Mouse (Mus musculus) urinary bladder, postnatal 36 days (tissue): ENCODE data around the gene Tmem63c.

ENCODE experiments used
- DNase-seq, 2 experiments: peaks; one replicate each; pipeline ENCODE4 v3.0.0; 2022; ENCODE audit warnings: low spot score in 2 of 2, mixed read lengths in 1 of 2

Gene Tmem63c

DNA sequence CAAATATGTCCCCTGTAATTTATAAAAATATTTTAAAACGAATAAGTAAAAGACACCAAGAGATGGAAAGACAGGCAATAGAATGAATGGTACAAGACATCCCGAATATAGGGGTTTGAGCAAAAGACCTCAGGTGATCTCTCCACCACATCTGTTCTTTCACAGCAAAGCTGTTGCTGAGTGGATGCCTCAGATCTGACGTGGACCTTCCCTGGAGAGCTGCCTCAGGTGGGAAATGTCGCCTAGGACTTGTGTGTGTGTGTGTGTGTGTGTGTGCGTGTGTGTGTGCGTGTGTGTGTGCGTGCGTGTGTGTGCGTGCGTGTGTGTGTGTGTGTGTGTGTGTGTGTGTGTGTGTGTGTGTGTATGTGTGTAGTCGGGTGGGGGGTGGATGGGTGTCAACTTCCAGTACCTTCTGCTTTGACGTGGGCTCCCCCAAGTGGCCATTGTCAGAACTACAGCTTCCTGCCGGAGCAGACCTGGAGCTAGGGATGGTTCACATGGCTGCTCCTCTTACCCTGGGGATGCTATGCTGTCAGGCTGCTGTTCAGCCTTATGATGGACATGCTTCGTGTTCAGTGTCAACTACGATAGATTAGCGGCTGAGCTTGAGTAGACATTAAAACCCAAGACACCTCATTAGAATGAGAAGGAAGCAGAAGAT, 31.7 kb downstream of the Tmem63c start:
- peak; percentile 72 to 76 for DNase-seq

DNA sequence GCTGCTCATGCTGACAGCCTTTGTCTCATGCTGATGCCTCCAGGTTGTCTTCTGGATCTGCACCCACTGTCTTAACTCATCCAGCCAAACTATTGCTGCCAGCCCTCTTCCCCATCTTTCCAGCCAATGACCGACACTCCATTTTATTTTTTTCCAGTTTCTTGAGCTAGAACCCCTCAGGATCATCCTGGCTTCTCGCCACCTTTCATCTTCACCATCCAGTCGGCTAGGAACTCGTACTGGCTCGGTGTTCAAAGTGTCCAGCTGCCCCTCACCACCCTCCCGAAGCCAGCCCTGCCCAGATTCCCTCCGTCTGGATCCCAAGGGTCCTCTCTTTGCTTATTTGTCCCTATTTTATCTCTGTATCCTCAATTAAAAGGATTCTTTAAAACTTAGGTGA, 33.7 kb downstream of the Tmem63c start:
- no peak for DNase-seq

DNA sequence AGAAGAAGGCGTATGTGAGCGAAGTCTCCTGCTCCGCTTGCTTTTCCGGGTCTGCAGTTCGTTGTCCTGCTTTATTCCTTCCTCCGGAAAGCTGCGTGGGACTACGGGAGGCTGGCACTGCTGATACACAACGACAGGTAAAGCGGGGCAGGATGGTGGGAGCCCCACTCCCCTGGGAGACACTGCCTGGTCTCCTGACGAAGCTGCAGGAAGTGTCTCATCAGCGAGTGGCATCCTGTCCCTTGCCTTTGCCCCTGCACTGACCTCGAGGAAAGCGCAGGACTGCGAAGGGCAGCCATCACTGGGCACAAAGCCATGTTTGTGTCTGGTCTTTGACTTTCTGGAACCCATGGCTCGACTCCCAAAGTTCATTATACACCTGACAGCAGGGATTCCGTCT, 35.9 kb downstream of the Tmem63c start:
- no peak for DNase-seq

DNA sequence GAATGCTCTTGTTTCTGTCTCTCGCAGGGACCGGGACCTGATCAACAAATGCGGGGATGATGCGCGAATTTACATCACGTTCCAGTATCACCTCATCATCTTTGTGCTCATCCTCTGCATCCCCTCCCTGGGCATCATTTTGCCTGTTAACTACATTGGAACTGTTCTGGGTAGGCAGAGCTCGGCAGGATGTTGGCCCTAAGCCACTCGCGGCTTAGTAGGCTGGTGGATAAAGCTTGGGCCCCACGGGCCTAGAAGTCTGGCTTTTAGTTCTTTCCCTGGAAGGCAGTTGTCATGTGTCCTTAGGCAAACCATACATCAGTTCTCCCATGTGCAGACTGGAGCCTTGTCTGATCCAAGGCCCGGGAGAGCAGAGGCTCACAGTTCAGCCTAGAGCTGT, 44.3 kb downstream of the Tmem63c start:
- no peak for DNase-seq

DNA sequence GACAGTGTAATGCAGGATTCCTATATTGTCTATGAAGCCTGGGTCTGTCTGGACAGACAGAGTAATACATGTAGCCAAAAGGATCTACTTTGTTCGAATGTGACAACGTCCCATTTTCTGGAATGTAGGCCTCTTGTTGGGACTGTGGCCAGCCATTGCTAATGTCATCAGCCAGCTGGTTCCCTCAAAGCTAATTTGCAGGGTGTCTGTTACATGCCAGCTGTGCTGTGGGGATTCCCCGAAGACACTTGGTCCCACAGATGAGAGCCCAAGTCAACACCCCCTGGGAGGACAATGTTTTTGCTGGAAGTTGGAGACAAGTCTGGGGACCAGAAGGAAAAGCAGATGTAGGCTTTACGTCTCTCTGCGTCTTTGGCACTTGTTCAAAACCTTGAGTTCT, 45.3 kb downstream of the Tmem63c start:
- DNase-seq = no peak

DNA sequence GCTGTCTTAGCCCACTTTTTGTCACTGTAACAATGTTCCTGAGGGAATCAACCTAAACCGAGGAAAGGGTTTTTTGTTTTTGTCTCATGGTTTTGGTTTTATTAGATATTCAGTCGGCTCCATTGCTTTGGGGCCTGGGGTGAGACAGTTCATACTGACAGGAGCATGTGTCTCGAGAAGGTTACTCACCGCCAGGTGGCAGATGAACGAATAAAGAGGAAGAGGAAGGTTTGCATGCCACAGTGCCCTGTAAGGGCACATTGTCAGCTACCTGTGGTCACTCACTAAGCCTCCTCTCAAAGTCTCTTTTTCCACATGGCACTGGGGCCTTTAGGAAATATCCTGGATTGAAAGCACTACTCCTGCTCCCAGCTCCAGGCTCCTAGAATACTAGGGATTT, 49.4 kb downstream of the Tmem63c start:
- DNase-seq = no peak

DNA sequence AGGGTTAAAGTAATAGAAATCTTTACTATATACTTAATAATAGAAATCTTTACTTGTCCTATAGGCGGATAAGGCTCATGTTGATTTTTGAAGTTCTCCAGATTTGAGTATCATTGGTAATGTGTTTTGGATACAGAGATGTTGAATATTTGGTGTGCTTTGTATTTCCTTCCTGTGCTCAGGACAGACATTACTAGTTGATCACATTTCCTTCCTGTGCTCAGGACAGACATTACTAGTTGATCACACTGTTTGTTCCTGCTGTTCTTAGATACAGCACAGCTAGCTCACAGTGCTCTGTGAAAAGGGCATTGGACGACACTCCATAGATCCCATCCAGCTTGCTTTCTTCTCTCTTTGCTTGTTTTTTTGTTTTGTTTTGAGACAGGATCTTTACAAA, 55.5 kb downstream of the Tmem63c start:
- no peak for DNase-seq

DNA sequence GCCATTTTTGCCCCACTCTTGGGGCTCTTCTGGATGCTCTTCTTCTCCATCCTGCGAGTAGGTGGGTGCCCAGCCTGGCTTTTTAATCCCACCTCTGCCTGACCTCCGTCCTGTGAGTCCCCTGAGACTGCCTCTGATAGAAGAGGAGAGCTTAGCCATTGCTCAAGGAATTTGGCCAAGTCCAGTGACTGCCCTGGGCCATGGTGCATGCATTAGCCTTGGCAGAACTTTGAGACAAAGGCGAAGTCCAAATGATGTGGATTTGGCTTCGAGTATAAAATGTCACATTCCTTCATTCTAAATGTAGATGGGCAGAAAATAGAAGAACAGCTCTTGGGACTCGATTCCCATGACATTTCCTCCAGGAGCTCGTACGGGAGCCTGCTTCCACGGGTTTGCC, 61.7 kb downstream of the Tmem63c start:
- no peak for DNase-seq

DNA sequence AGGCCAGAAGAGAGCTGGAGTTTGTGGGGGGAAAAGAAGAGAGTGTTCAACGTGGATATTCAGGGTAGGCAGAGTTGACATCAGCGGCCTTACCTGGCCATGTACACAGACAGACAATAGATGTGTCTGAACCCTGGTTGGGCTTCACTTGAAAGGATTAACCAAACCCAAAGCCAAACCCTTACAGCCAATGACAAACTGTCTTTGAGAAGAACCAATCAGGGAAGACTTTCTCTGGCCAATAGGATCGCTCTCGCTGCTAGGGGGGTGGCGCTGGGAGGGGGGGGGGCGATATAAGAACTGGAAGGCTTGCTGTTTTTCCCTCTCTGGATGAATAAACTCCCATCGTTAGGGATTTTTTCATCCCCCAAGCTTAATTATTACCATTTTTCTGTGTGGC, 66.1 kb downstream of the Tmem63c start:
- no peak for DNase-seq

DNA sequence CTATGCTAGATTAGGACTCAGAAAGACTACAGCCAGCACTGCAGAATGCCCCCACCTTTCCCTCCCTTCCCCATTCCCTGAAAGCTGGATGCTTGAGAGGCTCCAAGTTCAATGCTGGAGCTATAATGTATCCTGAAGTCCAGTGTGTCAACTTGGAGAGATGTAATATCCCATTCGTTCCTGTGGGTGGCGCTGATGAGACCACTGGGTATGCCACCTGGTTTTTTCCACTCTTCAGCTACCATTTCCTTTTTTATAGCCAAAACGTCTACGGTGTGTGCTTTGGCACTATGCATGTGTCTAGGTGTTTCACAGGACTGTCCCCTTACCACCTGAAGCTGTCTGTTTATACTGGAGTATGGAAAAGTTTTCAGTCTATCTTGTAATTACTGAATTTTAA, 67.2 kb downstream of the Tmem63c start:
- DNase-seq = no peak

DNA sequence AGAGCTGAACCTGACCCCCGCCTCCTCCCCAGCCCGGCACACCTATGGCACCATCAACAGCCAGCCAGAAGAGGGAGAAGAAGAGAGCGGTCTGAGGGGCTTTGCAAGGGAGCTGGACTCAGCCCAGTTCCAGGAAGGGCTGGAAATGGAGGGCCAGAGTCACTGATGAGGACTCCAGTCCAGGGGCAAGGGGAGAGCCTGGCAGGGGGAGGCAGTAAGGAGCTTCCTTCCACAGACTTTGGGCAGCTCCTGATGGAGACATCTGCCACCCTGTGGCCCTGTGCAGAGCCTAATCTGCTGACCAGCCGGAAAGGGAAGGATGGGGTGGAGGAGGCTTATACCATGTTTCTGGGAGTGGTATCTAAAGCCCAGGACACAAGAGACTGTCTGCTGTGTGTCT, 68.1 kb downstream of the Tmem63c start:
- no peak for DNase-seq

DNA sequence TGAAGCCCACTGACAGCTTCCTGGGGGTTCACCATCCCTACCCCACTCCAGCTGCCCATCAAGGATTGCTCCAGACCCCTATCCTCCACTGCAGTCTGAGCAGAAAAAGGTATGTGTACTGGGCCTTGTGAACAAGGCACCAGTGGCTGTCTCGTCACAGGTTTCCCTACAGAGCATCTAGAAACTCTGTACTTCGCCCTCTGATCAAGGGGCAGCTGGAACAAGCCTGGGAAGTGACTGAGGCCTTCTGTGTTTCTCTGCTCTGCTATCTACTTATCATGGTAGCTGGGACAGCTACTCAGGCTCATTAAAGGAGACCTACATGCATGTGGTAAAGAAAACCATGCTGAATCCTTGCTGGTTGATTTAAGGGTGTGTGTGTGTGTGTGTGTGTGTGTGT, 68.6 kb downstream of the Tmem63c start:
- DNase-seq = no peak

DNA sequence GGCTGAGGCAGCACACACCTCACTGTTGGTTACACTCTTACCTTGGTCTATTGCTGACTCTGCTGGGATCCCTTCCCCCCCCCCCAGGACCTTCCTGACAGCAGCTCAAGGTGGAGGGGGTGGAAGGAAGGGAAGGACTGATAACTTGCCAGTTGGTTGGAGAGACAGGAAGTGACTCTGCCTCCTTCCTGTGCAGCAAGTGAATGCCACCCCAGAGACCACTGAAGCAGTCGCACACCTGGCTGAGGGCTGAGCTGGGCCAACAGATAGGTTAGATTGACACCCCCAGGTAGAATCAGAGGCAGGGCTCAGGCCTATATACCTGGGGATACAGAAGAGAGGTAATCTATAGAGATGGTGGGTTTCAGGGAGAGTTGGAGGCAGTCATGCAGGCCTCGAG, 70.8 kb downstream of the Tmem63c start:
- no peak for DNase-seq

DNA sequence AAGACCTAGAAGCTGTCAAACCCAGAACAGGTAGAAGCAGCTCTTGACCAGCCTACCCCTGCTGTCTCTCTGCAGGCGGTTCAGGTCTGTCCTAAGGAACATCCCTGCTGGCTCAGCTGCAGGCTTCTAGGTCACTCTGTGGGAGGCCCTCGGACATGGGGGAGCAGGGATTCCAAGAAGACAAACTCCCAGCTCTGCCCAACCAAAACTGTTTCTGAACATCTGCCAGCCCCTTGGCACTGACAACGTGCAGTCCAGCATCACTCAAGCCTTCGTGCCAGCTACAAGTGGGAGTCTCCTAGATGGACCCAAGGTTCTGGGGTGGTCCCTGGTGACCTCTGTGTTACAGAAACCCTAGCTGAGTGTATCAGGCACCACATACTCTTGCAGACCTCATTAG, 72.1 kb downstream of the Tmem63c start:
- DNase-seq = peak in 1 of 2 experiments; percentile 47

DNA sequence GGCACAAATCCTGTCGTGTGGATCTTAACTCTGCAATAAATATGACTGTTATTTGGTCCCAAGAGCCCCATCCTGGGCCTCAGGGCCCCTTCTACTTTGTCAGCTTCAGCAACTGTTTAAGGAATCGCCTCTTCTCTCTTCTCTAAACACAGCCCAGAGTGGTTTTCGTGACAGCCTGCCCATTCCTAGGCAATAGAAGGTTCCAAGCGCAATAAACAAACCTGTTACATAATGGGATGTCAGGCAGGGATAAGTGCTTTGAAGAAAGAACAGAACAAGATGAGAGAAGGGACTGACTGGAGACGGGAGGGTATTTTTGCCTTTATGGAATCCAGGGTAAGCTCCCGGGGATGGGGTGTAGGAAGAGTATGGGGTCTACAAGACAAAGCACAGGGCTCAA, 72.5 kb downstream of the Tmem63c start:
- DNase-seq = no peak

DNA sequence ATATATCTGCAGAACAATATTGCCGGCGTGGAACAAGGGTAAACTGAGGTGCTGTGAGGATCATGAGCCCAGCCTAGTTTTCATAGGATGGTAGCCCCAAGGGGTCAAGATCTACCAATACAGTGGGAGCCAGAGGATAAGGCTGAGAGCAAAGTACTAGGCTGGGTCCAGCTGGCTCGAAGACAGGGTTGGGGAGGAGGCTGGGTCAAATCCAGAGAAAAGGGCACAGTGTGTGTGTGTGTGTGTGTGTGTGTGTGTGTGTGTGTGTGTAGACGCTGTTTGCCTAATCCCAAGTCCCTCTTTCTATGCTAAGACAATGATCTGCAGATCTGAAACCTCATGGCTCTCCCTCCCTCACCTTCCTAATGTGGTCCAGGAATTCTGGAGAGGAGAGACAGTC, 79.2 kb downstream of the Tmem63c start:
- DNase-seq = no peak

DNA sequence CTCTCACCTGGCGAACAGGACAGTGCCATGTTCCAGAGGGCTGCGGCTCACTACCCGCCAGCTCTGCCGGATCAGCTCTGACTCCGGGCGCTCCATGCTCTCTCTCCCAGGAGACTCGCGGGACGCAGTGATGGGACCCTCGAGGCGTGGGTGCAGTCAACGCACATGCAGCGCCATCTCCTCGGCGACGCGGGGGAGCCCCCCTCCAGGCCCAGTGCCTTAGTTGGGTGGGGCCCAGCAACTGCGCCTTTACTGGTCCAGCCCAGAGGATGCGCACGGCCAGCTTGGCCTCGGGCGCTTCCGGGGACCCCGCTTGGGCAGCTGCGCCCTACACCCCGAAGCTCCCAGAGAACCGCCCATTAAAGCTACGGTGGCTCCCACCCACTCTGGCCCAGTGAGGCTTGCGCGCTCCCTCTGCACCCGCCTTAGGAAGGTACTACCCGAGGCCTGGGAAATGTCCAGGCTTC, 81.1 kb downstream of the Tmem63c start, which contains the start of gene Ngb:
Gene Ngb, minus strand, starts transcription at position 375 of the 467 bp plus-strand sequence.
- no peak for DNase-seq

DNA sequence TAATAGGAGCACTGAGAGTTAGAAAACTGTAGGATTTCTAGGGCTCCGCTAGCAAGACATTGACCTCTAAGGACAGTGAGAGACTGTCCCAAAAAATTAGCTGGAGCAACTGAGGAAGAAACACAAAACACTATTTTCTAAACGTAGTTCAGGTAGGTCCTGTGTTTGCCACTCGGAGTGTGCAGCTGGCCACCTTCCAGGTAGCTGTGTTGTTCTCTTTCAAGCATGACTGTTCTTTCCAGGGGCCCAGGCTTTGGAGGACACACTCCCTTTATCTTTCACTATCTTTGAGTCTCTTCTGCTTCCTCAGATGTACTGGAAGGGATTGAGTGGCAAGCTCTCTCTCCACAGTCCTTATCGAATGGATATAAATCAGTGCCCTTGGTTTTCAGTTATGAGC, 82.3 kb downstream of the Tmem63c start:
- DNase-seq = no peak

DNA sequence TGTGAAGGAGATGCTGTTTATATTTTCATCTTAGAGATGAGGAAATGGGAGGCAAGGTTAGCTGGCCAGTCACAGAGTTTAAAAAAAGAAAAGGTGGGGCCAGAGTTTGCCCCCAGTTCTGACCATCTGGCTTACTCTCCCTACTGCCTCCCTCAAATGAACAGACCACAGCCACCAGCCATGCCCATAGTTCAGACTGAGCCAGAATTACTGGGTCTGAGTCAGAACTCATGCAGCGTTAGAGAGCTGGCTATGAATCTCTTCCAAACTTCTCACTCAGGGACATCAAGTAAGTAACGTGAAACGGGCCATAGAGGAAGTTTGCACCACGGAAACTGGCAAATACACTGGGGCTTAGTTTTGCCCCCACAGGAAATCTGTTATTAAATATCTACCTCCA, 83.7 kb downstream of the Tmem63c start:
- DNase-seq = no peak

DNA sequence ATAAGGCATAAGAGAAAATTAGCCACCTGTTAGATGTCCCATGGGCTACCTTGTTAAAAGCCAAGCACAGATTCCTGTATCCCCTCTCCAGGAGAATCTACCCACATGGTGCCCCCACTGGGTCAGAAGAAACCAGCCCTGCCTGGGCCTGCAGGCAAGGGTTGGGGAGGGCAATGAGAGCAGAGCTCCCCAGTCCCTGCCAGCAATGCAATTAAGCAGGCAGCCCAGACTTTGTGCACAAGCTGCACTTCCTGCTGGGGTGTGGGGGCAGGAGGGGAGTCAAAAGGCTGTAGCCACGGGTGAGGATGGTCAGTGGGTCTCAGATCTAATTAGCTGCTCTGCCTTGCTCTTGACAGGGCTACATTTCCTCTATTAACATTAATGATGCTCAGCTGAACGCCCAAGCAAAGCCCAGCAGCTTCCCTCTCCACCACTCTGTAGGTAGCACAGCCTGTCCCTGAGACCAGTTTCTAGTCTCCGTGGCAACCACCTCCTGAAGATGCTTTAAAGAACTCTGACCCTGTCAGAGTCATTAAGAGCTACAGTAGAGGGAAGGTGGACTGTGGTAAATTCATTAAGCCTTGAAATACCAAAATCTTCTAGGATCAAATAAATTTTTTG, 86.3 kb downstream of the Tmem63c start:
- DNase-seq = no peak

DNA sequence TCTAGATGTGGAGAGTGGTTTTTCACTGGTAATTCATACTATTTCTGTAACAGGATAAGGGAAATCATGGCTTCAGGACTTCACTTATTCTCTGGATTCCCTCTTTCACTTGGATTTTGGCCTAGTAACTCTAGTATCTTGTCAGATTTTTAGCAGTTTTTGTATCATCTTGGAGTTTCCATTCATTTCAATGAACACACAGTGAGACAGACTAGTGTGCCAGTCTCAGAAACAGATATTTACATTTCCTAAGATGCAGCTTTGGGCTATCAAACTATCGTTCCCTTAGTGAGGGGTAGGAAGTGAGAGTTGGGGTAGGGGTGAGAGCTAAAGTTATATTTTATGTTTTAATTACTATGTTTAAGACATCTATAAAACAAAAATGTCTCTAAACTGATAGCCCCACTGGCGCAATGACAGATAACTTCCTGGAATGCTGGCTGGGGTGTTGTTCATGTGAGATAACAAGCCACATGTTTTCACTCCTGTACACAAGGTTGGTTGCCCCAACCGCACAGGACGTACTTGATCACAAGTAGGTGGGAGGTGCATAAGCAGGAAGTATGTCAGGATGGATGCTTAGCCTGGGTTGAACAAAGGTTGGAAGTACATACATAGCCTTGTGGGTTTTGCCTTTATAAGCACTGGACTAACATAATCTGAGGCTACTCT, 100.9 kb downstream of the Tmem63c start:
- DNase-seq = no peak

DNA sequence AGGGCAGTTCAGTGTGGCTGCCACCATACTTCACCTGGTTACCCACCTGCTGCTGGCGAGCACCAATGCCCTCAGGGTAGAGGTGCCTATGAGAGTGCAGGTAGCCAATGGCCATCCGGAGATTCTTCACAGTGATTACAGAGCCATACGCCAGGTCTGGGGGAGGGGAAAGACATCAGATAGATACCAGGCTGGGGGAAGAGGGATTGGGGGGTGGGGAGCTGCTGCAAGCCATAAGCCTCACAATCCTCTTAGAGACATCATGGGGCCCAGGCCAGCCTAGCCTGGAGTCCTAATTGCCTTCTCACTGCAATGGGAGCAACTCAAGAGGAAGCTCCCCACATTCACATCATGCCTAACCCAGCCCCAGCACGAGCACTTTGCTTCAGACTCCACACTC, 106.1 kb downstream of the Tmem63c start:
- DNase-seq = no peak

DNA sequence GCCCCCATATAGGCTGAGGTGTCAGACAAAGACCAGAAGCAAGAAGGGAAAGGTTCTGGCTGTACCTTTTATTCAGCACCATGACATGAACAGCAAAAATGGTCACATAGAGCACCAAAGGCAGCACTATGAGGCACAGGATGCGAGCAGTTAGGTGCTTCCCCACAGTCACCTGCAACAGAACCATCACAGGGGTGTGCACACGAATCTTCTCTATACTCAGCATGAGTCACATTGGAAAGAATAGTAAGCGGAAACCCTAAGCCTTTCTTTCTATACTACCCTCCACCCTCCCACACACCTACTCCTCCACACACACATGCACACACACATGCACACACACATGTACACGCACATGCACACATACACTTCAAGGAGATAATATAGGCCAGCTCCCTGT, 109.1 kb downstream of the Tmem63c start:
- no peak for DNase-seq
